Mouse (Mus musculus) CH12.LX (cell line): ENCODE results near the gene Krt9. TPM values are rescaled to one million over a fixed set of nuclear protein-coding genes. Genes with fewer than 3 reads are reported as not detected.

ENCODE experiments used
- DNase-seq: peaks from one replicate; pipeline ENCODE4 v3.0.0-alpha.2; 2013; ENCODE audit errors: extremely low read depth
- H3K27ac ChIP-seq: 2 replicates; pipeline ENCODE4 v1.5.1; 2012; ENCODE audit warnings: low read depth, mild to moderate bottlenecking, control low read depth, moderate library complexity; ENCODE audit not compliant: insufficient read depth
- H3K27me3 ChIP-seq: replicated peaks from 2 replicates; pipeline ENCODE3; 2012; ENCODE audit warnings: inconsistent platforms
- H3K36me3 ChIP-seq, 2 experiments: replicated peaks in 1 of 2; 2 replicates each; pipeline versions ENCODE3 to v1.6.1; 2012; ENCODE audit warnings: inconsistent platforms in 1 of 2, low read length in 1 of 2, mild to moderate bottlenecking in 1 of 2, mixed read lengths in 1 of 2, moderate library complexity in 1 of 2; ENCODE audit not compliant: control insufficient read depth in 1 of 2, insufficient read depth in 1 of 2
- H3K4me1 ChIP-seq, 2 experiments: 2 replicates each; pipeline ENCODE4 v1.6.1; 2012; ENCODE audit warnings: inconsistent platforms in 1 of 2, moderate library complexity in 1 of 2; ENCODE audit not compliant: insufficient read depth in 2 of 2, control insufficient read depth in 1 of 2
- H3K4me2 ChIP-seq: 2 replicates; pipeline ENCODE4 v1.6.1; 2012; ENCODE audit warnings: low read depth, mild to moderate bottlenecking, control low read depth; ENCODE audit not compliant: poor library complexity, insufficient read depth, severe bottlenecking
- H3K4me3 ChIP-seq, 3 experiments: fragments of 150-350 bp in 1 of 3; sonication (generic) in 1 of 3; replicated peaks in 1 of 3; 2 replicates each; pipeline versions ENCODE3 to v1.5.1; 2011 to 2012; ENCODE audit warnings: low read depth in 2 of 3, low read length in 2 of 3, mild to moderate bottlenecking in 2 of 3, moderate library complexity in 2 of 3, control low read depth in 1 of 3, improper control_type of control experiment in 1 of 3, inconsistent platforms in 1 of 3, mixed read lengths in 1 of 3; ENCODE audit not compliant: poor library complexity in 1 of 3
- H3K79me2 ChIP-seq: replicated peaks from 2 replicates; pipeline ENCODE4 v1.6.1; 2012; ENCODE audit warnings: mild to moderate bottlenecking, moderate library complexity; ENCODE audit not compliant: control insufficient read depth, poor library complexity, insufficient read depth, severe bottlenecking; ENCODE audit errors: extremely low read depth
- H3K9ac ChIP-seq: 2 replicates; pipeline ENCODE4 v1.6.1; 2012; ENCODE audit warnings: low read depth, mild to moderate bottlenecking, control low read depth, moderate library complexity; ENCODE audit not compliant: insufficient read depth
- H3K9me3 ChIP-seq: replicated peaks from 2 replicates; pipeline ENCODE3; 2012; ENCODE audit warnings: low read length, inconsistent platforms, mixed read lengths
- CHD1 ChIP-seq: IDR thresholded peaks from 2 replicates; pipeline ENCODE4 v1.6.1; 2012; ENCODE audit warnings: low read depth, low read length, improper control_type of control experiment, inconsistent platforms
- GABPA ChIP-seq: IDR thresholded peaks from 2 replicates; pipeline ENCODE4 v1.6.1; 2012; ENCODE audit warnings: low read depth, low read length, improper control_type of control experiment, inconsistent platforms; ENCODE audit not compliant: insufficient replicate concordance
- HCFC1 ChIP-seq: IDR thresholded peaks from 2 replicates; pipeline ENCODE4 v1.6.1; 2012; ENCODE audit warnings: low read depth, mild to moderate bottlenecking, inconsistent platforms, low read length, improper control_type of control experiment
- PAX5 ChIP-seq: IDR thresholded peaks from 2 replicates; pipeline ENCODE4 v1.6.1; 2012; ENCODE audit warnings: low read length, inconsistent platforms, mixed read lengths
- RAD21 ChIP-seq: IDR thresholded peaks from 2 replicates; pipeline ENCODE4 v1.6.1; 2011; ENCODE audit warnings: low read depth, mild to moderate bottlenecking, low read length, improper control_type of control experiment, moderate library complexity
- SIN3A ChIP-seq: IDR thresholded peaks from 2 replicates; pipeline ENCODE4 v1.6.1; 2012; ENCODE audit warnings: low read length, improper control_type of control experiment, inconsistent platforms
- SMC3 ChIP-seq: IDR thresholded peaks from 2 replicates; pipeline ENCODE4 v1.6.1; 2011; ENCODE audit warnings: low read depth, low read length, improper control_type of control experiment
- USF2 ChIP-seq: conservative IDR thresholded peaks from 2 replicates; pipeline ENCODE4 v1.6.1; 2011; ENCODE audit warnings: low read depth, low read length, improper control_type of control experiment
- ZMIZ1 ChIP-seq: IDR thresholded peaks from 2 replicates; pipeline ENCODE4 v1.6.1; 2012; ENCODE audit warnings: low read depth, mild to moderate bottlenecking, inconsistent platforms, low read length, improper control_type of control experiment
- ZNF384 ChIP-seq: IDR thresholded peaks from 2 replicates; pipeline ENCODE4 v1.6.1; 2012; ENCODE audit warnings: low read depth, low read length, improper control_type of control experiment, inconsistent platforms
- dilution Hi-C: fragments of 300-500 bp; cut with MboI; formaldehyde crosslinking; loops from 2 replicates; pipeline ENCODE4 v1.14.3; 2020; ENCODE audit warnings: low sequenced_read_pairs; ENCODE audit not compliant: extremely low pct_unique_long_range_greater_than_20kb, extremely low pct_ligation_motif_present
- in situ Hi-C: fragments of 300-500 bp; cut with MboI; formaldehyde crosslinking; loops from 3 replicates; pipeline ENCODE4 v1.14.3; 2019; ENCODE audit warnings: low sequenced_read_pairs, low pct_ligation_motif_present, low pct_unique_long_range_greater_than_20kb, mixed read lengths
- polyA plus RNA-seq: library from polyadenylated mRNA; unstranded; fragments of >175 nt; gene quantifications from 2 replicates; pipeline ENCODE4 v1.2.1, GENCODE M21; 2012; ENCODE audit warnings: low read depth; ENCODE audit not compliant: insufficient read length
- total RNA-seq, 2 experiments: library from RNA; depleted of rRNA; stranded (reverse); fragments of 300-350 nt in 1 of 2; fragments of >200 nt in 1 of 2; gene quantifications; 2 replicates each; pipeline ENCODE4 v1.2.3; 2012 to 2014

Krt9 gene
- total and polyA plus RNA-seq, 3 experiments = not detected

- H3K36me3 ChIP-seq = no peaks in the 10 kb centered on the region
- no peak overlapping the region for H3K4me3 ChIP-seq
- H3K79me2 ChIP-seq = no peaks in the 10 kb centered on the region
- dilution Hi-C loops = no loop called here
- no peaks in the 10 kb centered on the region for H3K9me3 ChIP-seq
- no peaks in the 10 kb centered on the region for H3K4me1 ChIP-seq
- no peak for DNase-seq
- peaks cover 73% of the 10 kb centered on the region for H3K27me3 ChIP-seq
- TF ChIP-seq GABPA = no peak
- TF ChIP-seq USF2 = no peak
- TF ChIP-seq, all 38 proteins: peak for 0
- in situ Hi-C loops = no loop called here
- no peak overlapping the region for H3K4me2 ChIP-seq
- no peak overlapping the region for H3K9ac ChIP-seq
- H3K27ac ChIP-seq = no peak overlapping the region
These were observed 28.7 kb downstream of the Krt9 start for GRCm38 (mm10) chr11:100164392-100164791.

GRCm38 (mm10) chr11:100157908-100158477 lies 35.1 kb downstream of the Krt9 start:
- H3K4me2 ChIP-seq = no peak overlapping the region
- TF ChIP-seq ZNF384 = no peak
- TF ChIP-seq, all 38 proteins: peak for 0
- no peaks in the 10 kb centered on the region for H3K4me1 ChIP-seq
- no peaks in the 10 kb centered on the region for H3K36me3 ChIP-seq
- in situ Hi-C loops (no loop called here), dilution Hi-C loops (no loop called here)
- no peaks in the 10 kb centered on the region for H3K9me3 ChIP-seq
- no peak for DNase-seq
- H3K9ac ChIP-seq = no peak overlapping the region
- no peaks in the 10 kb centered on the region for H3K79me2 ChIP-seq
- peaks cover 74% of the 10 kb centered on the region for H3K27me3 ChIP-seq
- H3K4me3 ChIP-seq = no peak overlapping the region
- H3K27ac ChIP-seq = no peak overlapping the region

- Histone ChIP-seq H3K4me1 (no peaks in the 10 kb centered on the region), H3K27ac (no peak overlapping the region), H3K4me2 (no peak overlapping the region), H3K4me3 (no peak overlapping the region), H3K9me3 (no peaks in the 10 kb centered on the region), H3K36me3 (no peaks in the 10 kb centered on the region), H3K27me3 (peaks cover 79% of the 10 kb centered on the region), H3K79me2 (no peaks in the 10 kb centered on the region), H3K9ac (no peak overlapping the region)
- no peak for DNase-seq
- in situ Hi-C loops = no loop called here
- dilution Hi-C loops = no loop called here
- TF ChIP-seq USF2 = no peak
- TF ChIP-seq HCFC1 = no peak
- no peak for TF ChIP-seq CHD1
- TF ChIP-seq PAX5 = no peak
- TF ChIP-seq SMC3 = no peak
- TF ChIP-seq GABPA = no peak
- TF ChIP-seq SIN3A = no peak
- TF ChIP-seq RAD21 = no peak
- no peak for TF ChIP-seq ZMIZ1
These were observed 35.7 kb downstream of the Krt9 start for GRCm38 (mm10) chr11:100157331-100157730.
